Mouse (Mus musculus) thymus, adult 2 months (tissue): ENCODE results near the gene Pdcd4.

Experiments
- CTCF ChIP-seq: fragments of 200-500 bp; IDR thresholded peaks from 2 replicates; pipeline ENCODE4 v1.5.1; 2012; ENCODE audit warnings: mild to moderate bottlenecking, control low read depth, low read length, moderate library complexity, borderline replicate concordance; ENCODE audit not compliant: control insufficient read depth, poor library complexity, insufficient read depth; ENCODE audit errors: extremely low read depth
- POLR2A ChIP-seq: fragments of 200-500 bp; IDR thresholded peaks from 2 replicates; pipeline ENCODE4 v1.6.1; 2012; ENCODE audit warnings: mild to moderate bottlenecking, low read length, control low read depth, moderate library complexity; ENCODE audit not compliant: control insufficient read depth, poor library complexity, insufficient read depth; ENCODE audit errors: extremely low read depth

- TF ChIP-seq CTCF: no peak
- TF ChIP-seq POLR2A: no peak
These were observed 2.5 kb upstream of the Pdcd4 start for GRCm38 (mm10) chr19:53889555-53889954.
